Mouse (Mus musculus) C2C12 (cell line): ENCODE measurements at regions not wholly inside any gene's neighbourhood (a gene's known extent, or its start where the extent isn't known, plus 50 kb on each side); places are given as distances from the start of the nearest gene placed in this dataset.

Source experiments
- H3K27me3 ChIP-seq: one replicate; pipeline ENCODE4 v1.6.1; 2011; ENCODE audit not compliant: control insufficient read depth, insufficient read depth, insufficient read length
- H3K36me3 ChIP-seq: one replicate; pipeline ENCODE4 v1.6.1; 2011; ENCODE audit not compliant: control insufficient read depth, insufficient read depth
- H3K4me3 ChIP-seq: one replicate; pipeline ENCODE4 v1.5.1; 2011; ENCODE audit warnings: mild to moderate bottlenecking, control low read depth; ENCODE audit not compliant: poor library complexity, insufficient read depth, severe bottlenecking
- H3K79me2 ChIP-seq: one replicate; pipeline ENCODE4 v1.6.1; 2011; ENCODE audit not compliant: control insufficient read depth, insufficient read depth
- H3K79me3 ChIP-seq: one replicate; pipeline ENCODE4 v1.6.1; 2011; ENCODE audit warnings: low read depth, control low read depth
- H3ac ChIP-seq: one replicate; pipeline ENCODE3; 2011; ENCODE audit warnings: low read depth; ENCODE audit not compliant: control insufficient read depth, insufficient read length
- CEBPB ChIP-seq: IDR thresholded peaks from one replicate; pipeline ENCODE4 v1.6.1; 2011; ENCODE audit warnings: low read depth, mild to moderate bottlenecking, control low read depth, moderate library complexity
- CTCF ChIP-seq: IDR thresholded peaks from one replicate; pipeline ENCODE4 v1.5.1; 2011; ENCODE audit not compliant: control insufficient read depth, insufficient read depth, insufficient read length
- FOSL1 ChIP-seq: IDR thresholded peaks from one replicate; pipeline ENCODE4 v1.8.0; 2011; ENCODE audit warnings: mild to moderate bottlenecking, low read length; ENCODE audit not compliant: poor library complexity, insufficient read depth, severe bottlenecking
- MAX ChIP-seq: IDR thresholded peaks from one replicate; pipeline ENCODE4 v1.6.1; 2011; ENCODE audit warnings: mild to moderate bottlenecking, control low read depth
- MYOD1 ChIP-seq: IDR thresholded peaks from one replicate; pipeline ENCODE4 v1.6.1; 2011; ENCODE audit warnings: low read depth; ENCODE audit not compliant: control insufficient read depth, insufficient read length
- MYOG ChIP-seq: IDR thresholded peaks from one replicate; pipeline ENCODE4 v1.6.1; 2011; ENCODE audit not compliant: control insufficient read depth, insufficient read length; ENCODE audit errors: extremely low read depth
- USF1 ChIP-seq: IDR thresholded peaks from one replicate; pipeline ENCODE4 v1.6.1; 2011; ENCODE audit warnings: low read depth, mild to moderate bottlenecking, control low read depth, moderate library complexity

GRCm38 (mm10) chr1:143901127-143901920, 102.6 kb downstream of the Rgs2 start:
- Histone ChIP-seq H3K27me3 (no peaks in the 10 kb centered on the region), H3K4me3 (no peak overlapping the region), H3K79me3 (no peaks in the 10 kb centered on the region), H3ac (no peak overlapping the region), H3K36me3 (no peaks in the 10 kb centered on the region), H3K79me2 (no peaks in the 10 kb centered on the region)
- TF ChIP-seq CEBPB (no peak), USF1 (no peak), MAX (no peak), CTCF (no peak), FOSL1 (no peak), MYOG (no peak), MYOD1 (no peak)

- Histone ChIP-seq H3K36me3 (no peaks in the 10 kb centered on the region), H3K79me3 (no peaks in the 10 kb centered on the region), H3ac (no peak overlapping the region), H3K79me2 (no peaks in the 10 kb centered on the region), H3K27me3 (no peaks in the 10 kb centered on the region), H3K4me3 (no peak overlapping the region)
- TF ChIP-seq MYOD1 (no peak), CTCF (no peak), MAX (no peak), CEBPB (no peak), USF1 (no peak), FOSL1 (no peak), MYOG (no peak)
Observed at GRCm38 (mm10) chr1:143888510-143888909, 111.4 kb downstream of the Uchl5 start.

- no peak overlapping the region for H3ac ChIP-seq
- H3K36me3 ChIP-seq: no peaks in the 10 kb centered on the region
- no peaks in the 10 kb centered on the region for H3K79me2 ChIP-seq
- H3K27me3 ChIP-seq: no peaks in the 10 kb centered on the region
- no peaks in the 10 kb centered on the region for H3K79me3 ChIP-seq
- no peak for TF ChIP-seq MYOG
- TF ChIP-seq MYOD1: no peak
- no peak for TF ChIP-seq CEBPB
- no peak for TF ChIP-seq USF1
- TF ChIP-seq CTCF: no peak
- no peak for TF ChIP-seq FOSL1
- TF ChIP-seq MAX: no peak
- no peak overlapping the region for H3K4me3 ChIP-seq
Observed at GRCm38 (mm10) chr1:143888065-143888464, 111.0 kb downstream of the Uchl5 start.

GRCm38 (mm10) chr1:143886014-143886413, 108.9 kb downstream of the Uchl5 start:
- TF ChIP-seq MAX (no peak), CEBPB (no peak), USF1 (no peak), FOSL1 (no peak), MYOD1 (no peak), CTCF (no peak), MYOG (no peak)
- no peaks in the 10 kb centered on the region for H3K79me2 ChIP-seq
- no peaks in the 10 kb centered on the region for H3K79me3 ChIP-seq
- no peak overlapping the region for H3ac ChIP-seq
- no peaks in the 10 kb centered on the region for H3K27me3 ChIP-seq
- H3K36me3 ChIP-seq: no peaks in the 10 kb centered on the region
- H3K4me3 ChIP-seq: no peak overlapping the region

- H3K4me3 ChIP-seq: no peak overlapping the region
- no peak overlapping the region for H3ac ChIP-seq
- no peaks in the 10 kb centered on the region for H3K79me3 ChIP-seq
- no peaks in the 10 kb centered on the region for H3K79me2 ChIP-seq
- no peak for TF ChIP-seq USF1
- no peak for TF ChIP-seq MYOG
- no peak for TF ChIP-seq CEBPB
- TF ChIP-seq CTCF: no peak
- no peak for TF ChIP-seq MAX
- TF ChIP-seq FOSL1: no peak
- no peak for TF ChIP-seq MYOD1
- no peaks in the 10 kb centered on the region for H3K27me3 ChIP-seq
- no peaks in the 10 kb centered on the region for H3K36me3 ChIP-seq
Observed at GRCm38 (mm10) chr1:143881192-143881591, 104.1 kb downstream of the Uchl5 start.
